Mouse (Mus musculus): ENCODE results near the gene Sema4b. TPM values are rescaled to one million over a fixed set of nuclear protein-coding genes. Genes with fewer than 3 reads are reported as not detected.

Gene Sema4b
- total RNA-seq, 2 experiments from 2014 or later: 62.1 to 66.9 TPM

GRCm38 (mm10) chr7:80195576-80196263 is 9.1 kb downstream of the Sema4b start:
- DNase-seq (ENCODE audit: low spot score in 2 of 2): no peak

GRCm38 (mm10) chr7:80197371-80197770 is 10.7 kb downstream of the Sema4b start:
- no peak for DNase-seq (ENCODE audit: low spot score in 2 of 2)

GRCm38 (mm10) chr7:80197941-80198778 is 11.5 kb downstream of the Sema4b start:
- peak; percentile 61 to 68 for DNase-seq (ENCODE audit: low spot score in 2 of 2)

- no peak for DNase-seq (ENCODE audit: low spot score in 2 of 2)
Observed at GRCm38 (mm10) chr7:80198863-80199262, 12.2 kb downstream of the Sema4b start.

GRCm38 (mm10) chr7:80199286-80199685 is 12.6 kb downstream of the Sema4b start:
- no peak for DNase-seq (ENCODE audit: low spot score in 2 of 2)

- no peak for DNase-seq (ENCODE audit: low spot score in 2 of 2)
Observed at GRCm38 (mm10) chr7:80199851-80200587, 13.4 kb downstream of the Sema4b start.

GRCm38 (mm10) chr7:80200588-80200945 is 13.9 kb downstream of the Sema4b start:
- no peak for DNase-seq (ENCODE audit: low spot score in 2 of 2)

GRCm38 (mm10) chr7:80200963-80201539 is 14.4 kb downstream of the Sema4b start:
- DNase-seq (ENCODE audit: low spot score in 2 of 2): no peak

- no peak for DNase-seq (ENCODE audit: low spot score in 2 of 2)
Observed at GRCm38 (mm10) chr7:80201888-80202540, 15.4 kb downstream of the Sema4b start.

GRCm38 (mm10) chr7:80202961-80203360 is 16.3 kb downstream of the Sema4b start:
- DNase-seq (ENCODE audit: low spot score in 2 of 2): no peak

GRCm38 (mm10) chr7:80203638-80204096 is 17.0 kb downstream of the Sema4b start:
- DNase-seq (ENCODE audit: low spot score in 2 of 2): no peak

- no peak for DNase-seq (ENCODE audit: low spot score in 2 of 2)
Observed at GRCm38 (mm10) chr7:80204362-80204761, 17.7 kb downstream of the Sema4b start.

- DNase-seq (ENCODE audit: low spot score in 2 of 2): no peak
Observed at GRCm38 (mm10) chr7:80204961-80205360, 18.3 kb downstream of the Sema4b start.

- DNase-seq (ENCODE audit: low spot score in 2 of 2): no peak
Observed at GRCm38 (mm10) chr7:80205705-80206589, 19.3 kb downstream of the Sema4b start.

GRCm38 (mm10) chr7:80207314-80207731 is 20.7 kb downstream of the Sema4b start:
- DNase-seq (ENCODE audit: low spot score in 2 of 2): no peak

- DNase-seq (ENCODE audit: low spot score in 2 of 2): no peak
Observed at GRCm38 (mm10) chr7:80208026-80208642, 21.5 kb downstream of the Sema4b start.

GRCm38 (mm10) chr7:80208738-80209430 is 22.2 kb downstream of the Sema4b start:
- DNase-seq (ENCODE audit: low spot score in 2 of 2): no peak

- no peak for DNase-seq (ENCODE audit: low spot score in 2 of 2)
Observed at GRCm38 (mm10) chr7:80209669-80210068, 23.0 kb downstream of the Sema4b start.

- no peak for DNase-seq (ENCODE audit: low spot score in 2 of 2)
Observed at GRCm38 (mm10) chr7:80210982-80211381, 24.3 kb downstream of the Sema4b start.
